Mouse (Mus musculus) thymus, adult 18-20 months (tissue): Measurements from ENCODE around the gene Lingo2.
"Not testable (repeated sequence)": the region's sequence is repeated elsewhere in the genome, so short reads cannot be mapped to it uniquely, and the experiment has no call there.

Source experiments
- DNase-seq, 2 experiments: peaks; one replicate each; pipeline ENCODE4 v3.0.0; 2022; ENCODE audit warnings: mixed read lengths in 2 of 2

Gene Lingo2

DNA sequence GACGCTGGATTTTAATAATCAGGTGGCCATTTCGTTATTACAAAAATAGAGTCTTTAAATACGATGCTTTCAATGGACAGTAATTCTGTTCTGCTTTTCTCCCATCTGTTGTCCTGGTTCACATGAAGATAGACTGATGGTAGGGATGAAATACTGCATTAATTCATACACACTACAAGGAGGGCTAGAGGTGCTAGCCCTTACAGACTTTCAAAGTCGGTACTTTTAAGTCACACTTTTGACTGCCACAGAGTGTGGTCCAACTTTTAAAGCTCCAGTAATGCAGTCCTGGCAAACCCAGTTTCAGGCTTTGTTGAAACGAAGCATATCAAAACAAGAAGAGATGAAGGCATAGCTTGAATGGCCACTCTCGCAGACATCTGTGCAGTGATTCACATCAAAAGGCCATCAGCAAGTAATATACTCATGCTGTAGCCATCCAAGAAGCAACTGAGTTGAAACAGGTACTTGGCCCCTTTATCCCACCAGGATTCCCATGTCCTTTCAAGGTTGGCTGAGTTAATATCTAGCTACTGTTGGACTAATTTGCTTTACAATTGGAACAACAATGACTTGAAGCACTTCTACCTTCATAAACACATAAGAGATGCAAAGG lies 872.5 kb downstream of the Lingo2 start:
- no peak for DNase-seq

DNA sequence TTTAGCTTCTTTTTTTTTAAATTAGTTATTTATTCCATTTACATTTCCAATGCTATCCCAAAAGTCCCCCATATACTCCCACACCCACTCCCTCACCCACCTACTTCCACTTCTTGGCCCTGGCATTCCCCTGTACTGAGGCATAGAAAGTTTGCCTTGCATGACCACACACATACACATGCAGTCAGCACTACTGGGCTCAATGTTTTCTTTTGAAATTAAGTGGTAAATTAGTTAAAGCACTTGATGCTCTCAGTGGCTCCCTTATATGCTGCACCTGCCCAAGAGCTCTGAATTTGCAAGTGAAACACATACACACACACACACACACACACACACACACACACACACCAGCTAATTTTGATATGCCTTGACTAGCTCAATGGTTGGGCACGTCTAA lies 886.8 kb downstream of the Lingo2 start:
- DNase-seq: not testable (repeated sequence)

DNA sequence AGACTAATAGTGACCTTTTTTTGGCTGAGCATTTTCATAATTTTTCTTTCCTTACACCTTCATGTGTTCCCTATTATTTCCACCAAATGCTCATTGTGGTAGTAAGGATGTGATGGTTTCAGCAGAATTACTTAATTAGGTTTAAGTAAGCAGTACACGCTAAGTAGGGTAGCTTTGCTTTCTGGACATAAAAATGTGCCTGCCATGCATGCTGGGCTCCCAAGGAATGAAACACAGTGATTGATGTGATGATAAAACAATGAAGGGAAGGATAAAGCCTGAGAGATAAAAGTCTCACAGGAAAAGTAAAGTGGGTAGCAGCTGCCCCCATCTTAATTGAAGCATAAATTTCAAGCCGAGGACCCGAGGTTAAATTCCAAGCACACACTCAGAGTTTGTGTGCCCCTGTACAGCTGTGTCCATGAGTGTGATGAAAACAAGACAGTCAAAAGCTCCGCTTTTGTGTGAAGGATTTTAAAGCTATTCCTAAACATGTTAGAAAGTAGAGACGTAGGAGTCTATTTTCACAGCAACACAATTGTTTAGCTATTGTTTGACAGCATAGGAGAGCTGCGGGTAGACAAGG lies 898.7 kb downstream of the Lingo2 start:
- DNase-seq: no peak

DNA sequence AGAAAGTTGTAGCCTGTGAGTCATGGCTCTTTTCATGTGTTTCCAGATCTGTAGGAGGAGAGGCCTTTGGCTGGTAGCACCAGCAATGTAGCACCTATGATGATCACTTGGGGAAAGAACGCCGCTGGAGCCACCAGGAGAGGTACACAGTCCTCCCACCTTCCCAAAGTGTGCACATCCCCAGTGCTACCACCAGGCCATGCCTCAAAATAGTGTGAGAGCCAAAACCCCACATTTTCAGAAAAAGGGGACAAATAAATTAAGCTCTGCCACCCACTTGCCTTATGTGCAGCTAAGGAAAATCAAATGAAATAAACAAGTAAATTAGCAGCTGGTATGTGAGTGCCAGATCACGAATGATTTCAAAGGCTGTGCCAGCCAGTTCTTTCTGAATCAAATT lies 911.2 kb downstream of the Lingo2 start:
- no peak for DNase-seq

DNA sequence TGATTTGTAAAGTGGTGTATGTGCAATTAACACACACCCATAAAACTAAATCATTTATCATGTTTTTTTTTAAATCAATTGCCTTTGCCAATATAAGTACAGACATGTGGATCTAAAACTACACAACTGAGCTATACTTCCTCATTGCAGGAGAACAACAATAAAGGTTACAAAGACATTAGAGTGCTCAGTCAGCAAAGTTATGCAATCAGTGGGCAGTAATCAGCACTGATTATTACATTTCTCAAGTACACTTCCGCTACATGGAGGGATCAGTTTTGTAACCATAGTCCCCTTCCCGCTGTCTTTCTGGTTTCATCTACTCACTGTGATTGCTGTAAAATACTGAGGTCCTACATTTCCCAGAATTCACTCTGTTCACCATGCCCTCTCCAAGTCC lies 912.8 kb downstream of the Lingo2 start:
- no peak for DNase-seq

DNA sequence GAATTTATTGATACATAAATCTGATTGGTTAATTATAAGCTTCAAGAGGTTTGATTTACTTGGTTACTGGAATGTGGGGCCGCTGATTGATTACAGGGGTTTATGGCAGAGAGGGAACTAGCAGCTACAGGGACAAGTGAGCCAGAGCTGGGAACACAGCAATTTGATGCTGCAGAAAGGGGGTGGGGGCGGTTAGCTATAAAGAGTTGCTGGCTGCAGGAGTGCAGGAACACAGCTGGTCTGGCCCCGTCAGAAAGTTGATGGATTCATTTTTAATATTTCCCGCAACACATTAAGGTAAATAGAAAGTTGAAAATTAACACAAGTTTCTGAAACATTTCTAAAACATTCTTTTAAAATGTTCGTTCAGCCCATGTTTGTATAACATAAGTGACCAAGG lies 919.5 kb downstream of the Lingo2 start:
- DNase-seq: no peak

DNA sequence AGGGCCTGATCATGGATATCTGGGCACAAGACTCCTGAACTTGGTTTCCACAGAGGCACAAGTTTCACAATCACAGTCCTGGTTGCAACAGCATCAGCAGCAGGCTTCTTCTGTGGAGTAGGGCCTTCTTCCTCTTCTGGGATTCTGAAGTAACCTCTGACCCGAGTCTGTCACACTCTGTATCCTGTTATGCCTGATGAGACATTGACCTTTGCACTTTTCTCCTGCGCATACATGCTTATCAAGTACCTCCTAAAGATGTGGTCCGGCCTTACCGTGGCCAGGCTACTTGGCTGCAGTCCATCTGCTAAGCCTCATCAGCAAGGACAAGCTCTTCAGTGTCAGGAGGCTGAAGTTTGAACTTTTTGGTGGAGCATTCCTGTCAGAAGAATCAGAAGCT lies 937.4 kb downstream of the Lingo2 start:
- no peak for DNase-seq

DNA sequence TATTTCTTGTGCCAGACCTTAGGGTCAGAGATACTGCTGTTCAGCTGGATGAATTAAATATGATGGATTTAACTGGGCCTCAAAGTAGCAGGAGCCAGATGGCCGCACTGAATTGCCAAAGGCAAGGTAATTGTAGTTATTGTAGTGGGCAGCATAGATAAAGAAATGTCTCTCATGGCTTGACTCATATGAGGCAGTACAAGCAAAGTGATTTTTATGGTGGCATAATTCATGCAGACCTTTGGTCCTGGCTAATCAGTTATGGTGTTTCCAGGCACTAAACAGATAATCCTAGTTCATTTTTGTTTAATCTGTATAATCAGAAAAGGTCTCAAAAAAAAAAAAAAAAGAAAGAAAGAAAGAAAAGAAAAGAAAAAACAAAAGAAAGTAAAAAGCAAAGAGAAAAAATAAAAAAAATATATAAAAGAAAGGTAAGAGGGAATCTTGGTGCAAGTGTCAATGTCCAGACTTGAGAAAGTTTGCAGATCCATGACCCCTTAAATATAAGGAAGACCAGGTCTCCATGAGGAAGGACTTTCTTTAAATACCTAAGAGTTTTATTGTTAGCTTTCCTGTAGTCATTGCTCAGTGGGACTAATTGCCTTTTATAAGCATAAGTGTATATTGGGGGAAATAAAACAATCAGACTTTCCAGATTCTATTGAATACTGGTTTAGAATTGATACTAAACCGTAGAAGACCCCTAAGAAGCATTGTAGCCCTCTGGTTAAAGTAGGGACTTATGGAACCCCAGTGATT lies 959.4 kb downstream of the Lingo2 start:
- no peak for DNase-seq

DNA sequence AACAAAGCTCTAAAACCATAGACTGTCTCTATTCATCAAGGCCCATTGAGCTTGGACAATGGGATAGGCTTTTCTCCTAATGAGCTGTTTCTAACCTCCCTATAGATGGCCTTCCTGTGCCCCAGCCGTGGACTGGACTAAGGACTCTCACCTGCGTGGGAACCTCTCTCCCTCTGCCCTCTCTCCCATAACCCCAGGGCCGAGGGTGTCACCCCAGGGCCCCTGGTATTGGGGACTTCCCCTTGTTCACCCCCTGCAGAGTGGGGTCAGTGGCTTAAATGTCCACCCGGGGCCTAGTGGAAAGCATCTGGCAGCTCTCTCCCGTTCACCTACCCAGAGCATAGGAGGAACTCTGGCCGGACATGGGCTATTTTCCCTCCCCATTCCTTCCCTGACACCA lies 965.5 kb downstream of the Lingo2 start:
- DNase-seq: no peak

DNA sequence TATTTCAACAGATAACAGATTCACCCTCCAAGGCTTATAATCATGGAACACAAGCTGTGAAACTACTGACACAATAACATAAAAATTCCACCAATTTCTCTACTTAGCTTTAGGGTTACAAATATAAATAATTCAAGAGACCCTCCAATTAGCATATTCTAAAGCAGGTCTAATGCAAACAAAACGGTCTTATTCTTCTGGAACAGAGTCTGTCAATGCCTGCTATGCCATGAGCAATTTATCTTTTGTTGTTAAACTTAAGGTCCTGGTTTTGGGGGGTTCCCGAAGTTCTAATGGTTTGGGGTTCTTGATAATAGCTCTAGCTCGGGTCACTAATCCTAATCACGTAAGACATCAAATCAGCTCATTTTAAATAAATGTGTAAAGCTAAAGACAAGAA lies 988.0 kb downstream of the Lingo2 start:
- no peak for DNase-seq

DNA sequence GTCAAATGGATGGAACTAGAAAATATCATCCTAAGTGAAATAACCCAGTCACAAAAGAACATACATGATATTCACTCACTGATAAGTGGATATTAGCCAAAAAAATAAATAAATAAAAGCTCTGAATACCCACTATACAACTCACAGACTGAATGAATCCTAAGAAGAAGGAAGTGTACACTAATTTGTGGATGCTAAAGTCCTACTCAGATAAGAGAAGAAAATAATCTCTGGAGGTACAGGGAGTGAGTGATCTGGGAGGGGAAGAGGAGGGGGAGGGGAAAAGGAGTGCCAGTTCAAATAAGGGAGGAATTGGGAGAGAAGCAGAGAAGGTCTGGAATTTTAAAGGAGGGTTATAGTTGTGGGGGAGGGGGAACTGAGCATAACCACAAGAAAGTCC lies 999.7 kb downstream of the Lingo2 start:
- DNase-seq: no peak

DNA sequence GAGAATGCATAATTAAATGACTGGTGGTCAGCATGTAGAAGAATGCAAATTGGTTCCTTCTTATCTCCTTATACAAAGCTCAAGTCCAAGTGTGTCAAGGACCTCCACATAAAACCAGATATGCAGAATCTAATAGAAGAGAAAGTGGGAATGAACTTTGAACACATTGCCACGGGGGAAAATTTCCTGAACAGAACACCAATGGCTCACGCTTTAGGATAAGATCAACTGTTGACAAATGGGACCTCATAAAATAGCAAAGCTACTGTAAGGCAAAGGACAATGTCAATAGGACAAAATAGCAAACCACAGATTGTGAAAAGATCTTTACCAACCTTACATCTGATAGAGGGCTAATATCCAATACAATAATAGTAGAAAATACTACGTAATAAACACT lies 1000.3 kb downstream of the Lingo2 start:
- DNase-seq: no peak

DNA sequence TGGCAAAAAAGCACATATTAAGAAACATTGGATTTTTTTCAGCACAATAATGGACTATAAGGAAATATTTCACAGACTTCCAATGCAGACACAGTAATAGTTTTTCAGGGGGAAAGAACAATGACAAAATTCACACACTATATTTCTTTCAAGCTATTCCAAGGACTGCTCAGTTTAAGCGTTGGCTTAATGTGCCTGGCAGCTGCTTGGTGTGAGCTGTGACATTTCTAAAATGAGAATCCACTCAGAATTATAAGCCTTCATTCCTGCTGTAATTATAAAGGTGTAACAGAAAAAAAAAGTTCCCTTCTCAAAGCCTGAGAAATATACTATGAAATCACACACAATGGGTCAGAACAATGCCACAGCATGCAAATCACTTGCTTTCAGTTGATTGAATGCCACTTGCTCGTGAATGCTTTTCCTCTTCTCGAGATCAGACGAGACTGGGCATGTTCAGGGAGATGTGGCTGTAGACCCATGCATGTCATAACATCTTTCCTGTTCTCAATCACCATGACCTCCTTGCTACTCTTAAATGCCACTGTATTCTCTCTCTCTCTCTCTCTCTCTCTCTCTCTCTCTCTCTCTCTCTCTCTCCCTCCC lies 1017.4 kb downstream of the Lingo2 start:
- no peak for DNase-seq

DNA sequence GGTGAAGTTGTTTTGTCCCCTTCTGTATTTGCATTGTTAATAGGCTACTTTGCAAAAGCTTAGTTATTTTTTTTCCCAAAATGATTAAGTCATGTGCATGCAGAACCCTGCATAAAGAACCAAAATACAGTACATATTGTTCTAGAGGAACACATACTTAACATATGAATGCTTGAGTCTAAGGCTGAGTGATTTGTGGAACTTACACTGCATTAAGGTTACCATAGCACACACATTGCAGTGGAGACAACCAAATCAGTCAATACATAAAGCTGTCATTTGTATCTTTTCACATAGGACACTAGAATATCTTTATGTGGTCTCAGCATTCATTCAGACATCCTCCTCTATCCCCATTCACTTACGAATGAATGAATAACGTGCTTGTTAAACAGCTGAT lies 1023.8 kb downstream of the Lingo2 start:
- no peak for DNase-seq

DNA sequence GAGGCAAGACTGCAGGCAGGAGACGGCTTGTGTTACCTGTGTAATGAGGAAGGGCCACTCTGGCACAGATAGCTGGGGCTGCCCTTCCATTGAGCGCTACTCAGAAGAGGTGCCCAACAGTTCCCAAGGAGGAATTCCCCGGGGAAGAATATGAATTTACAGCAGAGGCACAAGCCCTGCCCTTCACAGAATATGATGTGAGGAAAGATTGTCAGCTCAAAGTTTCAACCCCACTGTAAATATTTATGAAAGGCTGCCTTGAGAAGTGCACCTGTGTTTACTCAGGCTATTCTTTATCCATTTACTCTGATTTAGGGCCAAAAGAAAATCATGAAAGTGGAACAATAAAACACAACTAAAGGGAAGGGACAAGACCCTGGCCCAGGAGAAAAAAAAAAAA lies 1034.1 kb downstream of the Lingo2 start:
- no peak for DNase-seq

DNA sequence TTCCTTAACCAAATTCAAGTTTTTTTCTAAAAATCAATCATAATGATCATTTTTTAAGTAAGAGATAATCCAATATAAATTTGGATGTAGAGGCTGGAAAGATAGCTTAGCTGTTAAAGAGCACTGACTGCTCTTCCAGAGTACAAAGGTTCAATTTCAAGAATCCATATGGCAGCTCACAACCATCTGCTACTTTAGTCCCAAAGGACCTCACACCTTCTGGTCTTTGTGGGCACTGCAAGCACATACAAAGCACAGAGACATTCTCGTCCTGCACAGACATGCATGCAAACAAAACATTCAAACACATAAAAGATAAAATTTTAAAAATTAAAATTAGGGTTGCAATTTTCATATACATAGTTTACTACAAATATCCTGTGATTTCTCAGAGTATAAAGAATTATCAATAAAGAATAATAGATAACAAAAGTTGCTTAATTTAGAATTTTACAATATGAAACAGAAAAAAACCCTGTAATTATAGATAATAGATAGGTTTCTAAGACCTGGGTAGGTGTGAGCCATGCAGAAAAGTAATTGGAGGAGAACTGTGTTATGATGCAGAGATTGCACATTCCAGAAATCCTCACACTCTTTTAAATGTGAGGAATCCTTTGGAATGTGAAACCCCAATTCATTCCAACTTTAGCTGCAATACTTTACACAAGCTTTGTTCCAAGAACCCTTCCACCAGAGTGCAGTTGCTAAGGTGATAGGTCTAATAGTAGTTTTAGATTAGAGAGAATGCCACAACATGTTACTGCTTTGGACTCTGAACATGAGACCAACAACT lies 1053.6 kb downstream of the Lingo2 start:
- no peak for DNase-seq

DNA sequence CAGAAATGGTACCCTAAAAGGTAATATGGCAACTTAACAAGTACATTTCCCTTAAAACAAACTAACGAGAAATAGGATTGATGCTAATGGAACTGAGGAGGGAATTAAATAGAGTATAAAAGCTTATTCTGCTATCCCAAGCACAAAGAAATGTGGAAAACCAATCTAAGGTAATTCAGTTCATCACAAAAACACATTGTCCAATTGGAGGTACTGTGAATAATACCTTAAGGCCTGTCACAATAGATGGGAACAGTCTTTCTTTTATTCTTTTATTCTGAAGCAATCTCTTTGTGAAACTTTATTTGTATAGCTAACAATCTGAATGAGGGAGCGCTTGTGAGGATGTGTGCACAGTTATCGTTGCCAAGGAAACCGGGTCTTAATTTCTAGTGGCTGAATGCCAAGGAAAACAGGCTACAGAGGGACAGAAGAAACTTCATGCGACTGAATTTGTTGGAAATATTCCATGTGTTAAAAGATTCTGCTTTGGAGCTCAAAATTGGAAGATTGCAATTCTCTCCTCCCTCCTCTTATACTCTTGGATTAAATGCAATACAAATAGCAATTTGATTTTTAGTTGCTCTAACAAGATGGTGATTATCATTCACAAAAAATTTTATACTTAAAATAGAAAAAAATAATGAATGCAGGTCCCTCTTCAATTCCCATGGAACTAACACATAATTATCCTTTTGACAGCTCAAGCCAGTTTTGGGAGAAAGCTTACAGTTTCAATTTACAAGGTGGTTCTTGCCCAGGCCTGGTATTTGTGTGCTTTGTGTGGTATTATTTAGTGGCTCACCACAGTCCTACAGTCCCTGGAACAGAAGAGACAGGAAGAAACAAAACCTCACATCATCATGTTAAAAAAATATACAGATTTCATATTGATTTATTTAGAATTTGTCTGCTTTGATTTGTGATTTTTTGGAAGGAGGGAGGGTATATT lies 1065.7 kb downstream of the Lingo2 start:
- DNase-seq: no peak

DNA sequence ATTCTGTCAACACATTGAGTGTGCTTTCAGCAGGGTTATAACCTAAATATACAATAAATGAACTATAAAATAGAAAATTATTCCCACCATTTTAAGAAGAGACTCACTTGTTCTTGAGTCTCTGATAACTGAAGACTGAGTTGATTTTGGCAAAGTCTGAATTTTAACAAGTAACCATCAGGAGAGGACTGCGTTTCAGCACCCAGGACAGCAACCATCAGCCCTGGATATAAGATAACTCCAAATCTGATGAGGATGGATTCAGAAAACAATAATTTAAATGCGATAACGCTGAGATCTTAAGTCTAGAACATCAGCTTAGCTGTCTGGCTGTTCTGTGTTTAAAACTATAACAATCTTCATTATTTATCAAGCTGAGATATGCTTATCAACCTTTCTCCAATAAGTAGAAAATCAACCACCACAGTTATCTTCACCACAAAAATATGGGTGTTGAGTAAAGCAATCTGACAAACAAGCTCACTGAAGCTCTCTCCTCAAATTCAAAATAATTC lies 1066.5 kb downstream of the Lingo2 start:
- no peak for DNase-seq

DNA sequence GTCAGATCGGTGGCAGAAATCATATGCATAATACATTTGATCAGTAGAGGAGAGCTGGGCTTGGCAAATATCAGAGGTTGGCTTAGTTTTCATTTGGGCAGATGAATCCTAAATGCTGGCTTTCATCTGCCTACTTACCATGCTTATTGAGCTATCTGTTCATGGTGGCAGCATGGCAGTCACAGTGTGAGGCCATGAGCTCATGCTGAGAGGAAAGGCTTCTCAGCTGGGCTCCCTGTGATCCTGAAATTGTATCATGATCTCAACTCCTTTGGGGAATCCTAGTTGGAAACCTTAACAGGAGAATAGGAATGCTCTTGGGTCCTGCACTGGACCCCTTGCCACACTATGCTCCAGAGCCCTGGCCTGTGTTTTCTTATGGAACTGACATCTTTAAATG lies 1105.0 kb downstream of the Lingo2 start:
- DNase-seq: no peak

DNA sequence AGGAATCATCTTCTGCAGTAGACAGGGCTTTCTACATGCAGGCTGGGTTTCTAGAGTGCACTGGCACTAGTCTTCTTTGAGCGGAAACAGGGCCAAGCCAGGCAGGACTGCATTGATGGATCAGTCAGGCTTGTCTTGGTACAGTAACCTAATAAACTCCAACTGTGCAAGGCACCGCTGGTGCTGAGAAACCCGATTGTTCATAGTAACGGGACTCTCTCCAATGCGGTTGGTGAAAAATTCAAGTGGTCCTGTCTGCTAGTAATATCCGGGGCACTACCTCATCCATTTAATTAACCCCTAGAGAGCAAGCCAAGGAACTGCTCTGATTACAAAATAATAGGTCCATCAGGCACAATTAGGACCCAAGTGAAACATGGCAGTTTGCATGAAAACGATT lies 1106.4 kb downstream of the Lingo2 start:
- no peak for DNase-seq

DNA sequence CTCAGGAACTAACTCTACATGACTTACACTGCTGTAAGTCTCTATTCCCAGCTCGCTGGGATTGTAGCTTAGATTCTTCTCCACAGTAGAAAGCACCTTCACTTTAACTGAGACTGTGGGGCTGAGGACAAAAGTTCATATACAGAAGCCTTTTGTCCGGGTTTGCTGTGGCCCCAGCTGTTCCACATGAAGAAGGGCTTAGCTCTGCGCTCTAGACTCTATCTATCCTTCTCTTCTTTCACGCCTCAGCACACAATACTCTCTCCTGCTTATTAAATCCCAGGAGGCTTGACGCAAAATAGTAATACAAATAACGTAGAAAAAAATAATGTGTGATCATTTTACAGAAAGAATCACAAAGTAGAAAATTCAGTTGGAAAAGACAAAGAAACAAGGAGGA lies 1107.0 kb downstream of the Lingo2 start:
- DNase-seq: no peak
